Mouse (Mus musculus) stomach, postnatal 0 days (tissue): Measurements from ENCODE around the gene Plekha1.

Experiments
- CTCF ChIP-seq: IDR thresholded peaks from 2 replicates; pipeline ENCODE4 v1.5.1; 2016; ENCODE audit warnings: antibody characterized with exemption, low read depth, mild to moderate bottlenecking, moderate library complexity
- EP300 ChIP-seq: optimal IDR thresholded peaks from 2 replicates; pipeline ENCODE3; 2016; ENCODE audit warnings: antibody characterized with exemption

- TF ChIP-seq CTCF (no peak), EP300 (no peak)
These were observed 75.2 kb downstream of the Plekha1 start for GRCm38 (mm10) chr7:130940733-130941132.
